Mouse (Mus musculus) heart, embryonic 14.5 days (tissue): ENCODE measurements around the gene C87977. TPM values are rescaled to one million over a fixed set of nuclear protein-coding genes. Genes with fewer than 3 reads are reported as not detected.
"Not testable (repeated sequence)": the region's sequence is repeated elsewhere in the genome, so short reads cannot be mapped to it uniquely, and the experiment has no call there.

Experiments
- ATAC-seq: fragments of 200-750 bp; cut with Nextera tagmentation; 2 replicates; pipeline ENCODE4 v1.8.0; 2017; ENCODE audit warnings: low read depth, moderate TSS enrichment; ENCODE audit not compliant: insufficient number of reproducible peaks, insufficient read depth, low FRiP score
- H3K27ac ChIP-seq, 2 experiments: fragments of 200-500 bp in 1 of 2; fragments of 300-500 bp in 1 of 2; sonication (generic) in 1 of 2; replicated peaks in 1 of 2; 2 replicates each; pipeline ENCODE4 v1.5.1; 2012 to 2014; ENCODE audit warnings: low read depth in 2 of 2, low read length in 2 of 2, control low read depth in 1 of 2, mild to moderate bottlenecking in 1 of 2, mixed read lengths in 1 of 2; ENCODE audit not compliant: control insufficient read depth in 1 of 2, insufficient read depth in 1 of 2
- H3K27me3 ChIP-seq: fragments of 300-500 bp; sonication (generic); 2 replicates; pipeline ENCODE4 v1.6.1; 2014; ENCODE audit warnings: mild to moderate bottlenecking, low read length, control low read depth; ENCODE audit not compliant: control insufficient read depth, insufficient read depth
- H3K36me3 ChIP-seq: fragments of 300-500 bp; sonication (generic); 2 replicates; pipeline ENCODE4 v1.6.1; 2014; ENCODE audit warnings: mild to moderate bottlenecking, control low read depth, low read length, mixed read lengths; ENCODE audit not compliant: control insufficient read depth, insufficient read depth
- H3K4me1 ChIP-seq, 2 experiments: fragments of 200-500 bp in 1 of 2; fragments of 300-500 bp in 1 of 2; sonication (generic) in 1 of 2; 2 replicates each; pipeline ENCODE4 v1.6.1; 2012 to 2014; ENCODE audit warnings: low read length in 2 of 2, control low read depth in 1 of 2, mixed read lengths in 1 of 2; ENCODE audit not compliant: control insufficient read depth in 2 of 2, insufficient read depth in 2 of 2
- H3K4me2 ChIP-seq: fragments of 300-500 bp; sonication (generic); 2 replicates; pipeline ENCODE4 v1.6.1; 2014; ENCODE audit warnings: mild to moderate bottlenecking, low read length
- H3K4me3 ChIP-seq, 2 experiments: fragments of 200-500 bp in 1 of 2; fragments of 300-500 bp in 1 of 2; sonication (generic) in 1 of 2; 2 replicates each; pipeline ENCODE4 v1.5.1; 2012 to 2014; ENCODE audit warnings: low read length in 2 of 2, mild to moderate bottlenecking in 2 of 2, control low read depth in 1 of 2, low read depth in 1 of 2, moderate library complexity in 1 of 2; ENCODE audit not compliant: control insufficient read depth in 1 of 2, insufficient read depth in 1 of 2
- H3K9ac ChIP-seq: fragments of 300-500 bp; sonication (generic); 2 replicates; pipeline ENCODE4 v1.6.1; 2014; ENCODE audit warnings: mild to moderate bottlenecking, low read length
- H3K9me3 ChIP-seq: fragments of 300-500 bp; sonication (generic); 2 replicates; pipeline ENCODE4 v1.6.1; 2016; ENCODE audit warnings: low read length, control low read depth; ENCODE audit not compliant: control insufficient read depth
- WGBS: fragments of 180-500 bp; shearing (Covaris S2); extraction: QIAGEN DNeasy Blood & Tissue Kit; methylation state at CpG from one replicate; pipeline ENCODE4 v1.1.7; 2014; 5-methylcytosine and 5-hydroxymethylcytosine counted together
- polyA plus RNA-seq: library from polyadenylated mRNA; unstranded; fragments of >200 nt; fragmentation: Nextera tagmentation; extraction: Ambion mirVana; gene quantifications from 2 replicates; pipeline ENCODE4 v1.2.1, GENCODE M21; 2014

The C87977 gene
- polyA plus RNA-seq, result not detected in 2 replicates

GRCm38 (mm10) chr4:144213218-144213617, at the start of gene C87977:
Gene C87977, minus strand, starts transcription at chr4:144213318.
- H3K4me1 ChIP-seq, H3K36me3 ChIP-seq, ATAC-seq, H3K4me3 ChIP-seq, H3K27ac ChIP-seq, H3K4me2 ChIP-seq, H3K9me3 ChIP-seq, H3K9ac ChIP-seq, H3K27me3 ChIP-seq: not testable (repeated sequence)
- WGBS, result 48% methylated on average over 1 of the region's 1 CpGs

GRCm38 (mm10) chr4:144254768-144255167, 41.6 kb upstream of the C87977 start:
- H3K27ac ChIP-seq, ATAC-seq, H3K4me3 ChIP-seq, H3K9me3 ChIP-seq, H3K4me2 ChIP-seq, H3K27me3 ChIP-seq, H3K9ac ChIP-seq, H3K36me3 ChIP-seq, H3K4me1 ChIP-seq: not testable (repeated sequence)

GRCm38 (mm10) chr4:144190419-144190818, 22.7 kb downstream of the C87977 start, which contains the start of gene Oog2:
Gene Oog2, plus strand, starts transcription at chr4:144190719.
- WGBS, result 21% methylated on average over 1 of the region's 1 CpGs
- H3K9me3 ChIP-seq, result peaks cover 5% of the 10 kb centered on the region; the same call in 1 of the 2 replicates
- no peak within 1 kb of the TSS for H3K4me2 ChIP-seq
- no peaks in the 10 kb centered on the region for H3K4me1 ChIP-seq
- H3K27me3 ChIP-seq, result no peaks in the 10 kb centered on the region
- no peak within 1 kb of the TSS for H3K27ac ChIP-seq
- no peak within 1 kb of the TSS for H3K9ac ChIP-seq
- no peaks in the 10 kb centered on the region for H3K36me3 ChIP-seq
- ATAC-seq, result no peak
- H3K4me3 ChIP-seq, result no peak within 1 kb of the TSS

- Histone ChIP-seq H3K36me3 (no peaks in the 10 kb centered on the region), H3K4me2 (no peak within 1 kb of the TSS), H3K27me3 (no peaks in the 10 kb centered on the region), H3K27ac (no peak within 1 kb of the TSS), H3K9me3 (peaks cover 17% of the 10 kb centered on the region), H3K4me1 (no peaks in the 10 kb centered on the region), H3K4me3 (no peak within 1 kb of the TSS), H3K9ac (no peak within 1 kb of the TSS)
- WGBS, result 64% methylated on average over 1 of the region's 1 CpGs
- no peak for ATAC-seq
These were observed 50.6 kb downstream of the C87977 start, which contains the start of gene Oog3 for GRCm38 (mm10) chr4:144162563-144162962. Gene Oog3, minus strand, starts transcription at chr4:144162663.

Other genes starting within 250 kb of the C87977 start
- gene Gm13101, start 246.4 kb downstream of the C87977 start, polyA plus RNA-seq, result not detected in 2 replicates
- gene Pramef17, start 218.9 kb downstream of the C87977 start, polyA plus RNA-seq, result not detected in 2 replicates
- not detected in 2 replicates for gene Pramel4, start 154.2 kb downstream of the C87977 start, polyA plus RNA-seq
- gene Gm13102, start 106.8 kb downstream of the C87977 start, polyA plus RNA-seq, result not detected in 2 replicates
- not detected in 2 replicates for gene Oog3, start 50.7 kb downstream of the C87977 start, polyA plus RNA-seq
- gene Oog2, start 22.6 kb downstream of the C87977 start, polyA plus RNA-seq, result not detected in 2 replicates
- not detected in 2 replicates for gene Pramel5, start 67.2 kb upstream of the C87977 start, polyA plus RNA-seq
- not detected in 2 replicates for gene Gm13128, start 116.9 kb upstream of the C87977 start, polyA plus RNA-seq
- gene Gm13119, start 144.6 kb upstream of the C87977 start, polyA plus RNA-seq, result not detected in 2 replicates
- not detected in 2 replicates for gene Pramef20, start 164.6 kb upstream of the C87977 start, polyA plus RNA-seq
- gene Pramef12, start 195.1 kb upstream of the C87977 start, polyA plus RNA-seq, result not detected in 2 replicates
- not detected in 2 replicates for gene 1700012P22Rik, start 225.5 kb upstream of the C87977 start, polyA plus RNA-seq
- gene Gm9944, start 240.0 kb upstream of the C87977 start, polyA plus RNA-seq, result not detected in 2 replicates